ENCODE assay signal across 12 mouse cellular contexts in genomic region chr12:84900317-84900716, GRCm38 (mm10).
"Had no signal": no experiment of that assay in that cellular context is flagged by ENCODE, and none has a peak within 500 bp of the region (broad histone marks: within the 10 kb centered on the region; RNA-seq: fewer than 3 reads in every experiment).

No protein-coding gene starts in this region.

- DNase-seq: retina, postnatal 1 day; right cerebral cortex, adult 18-20 months; right cerebral cortex, postnatal 14 days; right cerebral cortex, postnatal 25 days; right cerebral cortex, postnatal 4 days; spleen, adult 18-20 months; thymus, adult 18-20 months; thymus, adult 2 months; thymus, postnatal 14 days; thymus, postnatal 25 days; thymus, postnatal 36 days; thymus, postnatal 4 days had no signal
